Mouse (Mus musculus) cerebellum, adult 18-20 months (tissue): ENCODE results near the gene AC153137.1.
"Not testable (repeated sequence)": the region's sequence is repeated elsewhere in the genome, so short reads cannot be mapped to it uniquely, and the experiment has no call there.

Source experiments
- DNase-seq, 2 experiments: peaks; one replicate each; pipeline ENCODE4 v3.0.0; 2021

AC153137.1 gene

DNA sequence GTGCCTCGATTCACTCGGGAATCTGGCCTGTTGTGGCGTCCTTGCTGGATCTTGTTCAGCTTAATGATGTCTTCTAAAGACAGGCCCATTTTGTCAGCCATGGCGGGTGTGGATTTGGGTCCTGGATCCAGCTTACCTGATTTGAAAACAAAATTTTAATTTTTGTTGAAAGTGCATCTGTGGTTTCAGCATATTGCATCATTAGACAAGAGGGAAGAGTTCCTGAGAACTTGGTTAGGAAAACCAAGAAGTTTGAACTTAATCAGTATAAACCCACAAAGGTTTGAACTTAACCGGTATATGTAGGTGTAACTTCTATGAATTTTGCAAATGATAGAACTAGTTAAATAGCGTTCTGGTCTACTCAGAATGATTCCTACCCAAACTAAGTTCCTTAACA, at the start of gene AC153137.1:
AC153137.1 (minus strand) TSS at position 101 of the 400 bp plus-strand sequence.
- DNase-seq: not testable (repeated sequence)

DNA sequence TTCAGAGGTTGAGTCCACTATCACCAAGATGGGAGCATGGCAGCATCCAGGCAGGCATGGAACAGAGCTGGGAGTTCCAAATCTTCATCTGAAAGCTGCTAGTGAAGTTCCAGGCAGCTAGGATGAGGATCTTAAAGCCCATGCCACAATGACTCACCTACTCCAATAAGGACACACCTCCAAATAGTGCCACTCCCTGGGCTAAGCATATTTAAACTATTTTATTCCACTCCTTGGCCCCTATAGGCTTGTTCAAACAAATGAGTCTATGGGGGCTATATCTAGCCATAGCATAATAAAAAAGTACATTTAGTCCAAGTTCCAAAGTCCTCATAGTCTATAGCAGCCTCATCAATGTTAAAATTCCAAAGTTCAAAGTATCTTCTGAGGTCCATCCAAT, 45.4 kb upstream of the AC153137.1 start:
- no peak for DNase-seq

DNA sequence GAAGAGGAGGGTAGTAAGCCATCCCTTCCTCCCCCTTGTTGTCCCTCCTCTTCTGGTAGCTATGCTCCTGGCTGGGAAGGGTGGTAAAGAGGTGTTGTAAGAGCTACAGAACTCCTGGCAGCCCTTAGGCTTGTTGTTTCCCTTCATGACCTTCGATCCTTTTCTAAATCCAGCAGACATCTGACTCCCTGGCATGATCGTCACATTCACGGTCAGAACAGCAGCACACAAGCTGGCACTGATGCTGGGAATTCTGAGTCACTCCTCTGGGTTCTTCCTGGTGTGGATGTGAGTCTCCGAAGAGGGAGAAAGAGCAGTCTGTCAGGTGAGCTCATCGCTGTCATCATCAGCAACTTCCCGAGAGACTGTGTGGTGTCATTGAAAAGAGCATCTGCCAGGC, 41.5 kb upstream of the AC153137.1 start:
- no peak for DNase-seq

DNA sequence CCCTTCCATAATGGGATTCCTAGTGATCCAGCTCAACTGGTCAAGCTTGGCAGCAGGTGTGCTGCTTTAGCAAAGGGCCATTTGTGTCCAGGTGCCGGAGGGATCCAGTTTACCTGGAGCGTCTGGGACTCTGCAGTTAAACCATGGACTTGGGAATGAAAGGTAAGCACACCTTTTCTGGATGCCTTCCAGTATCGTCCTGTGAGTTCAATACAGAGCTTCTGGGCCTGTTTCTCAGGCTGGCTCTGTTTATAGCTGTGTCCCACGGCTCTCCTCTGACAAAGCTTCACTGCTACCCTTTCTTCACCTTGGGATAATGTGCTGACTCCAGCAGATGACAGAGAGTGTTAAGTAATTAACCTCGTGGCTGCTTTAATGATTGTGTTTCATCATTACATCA, 39.6 kb upstream of the AC153137.1 start:
- DNase-seq: no peak

DNA sequence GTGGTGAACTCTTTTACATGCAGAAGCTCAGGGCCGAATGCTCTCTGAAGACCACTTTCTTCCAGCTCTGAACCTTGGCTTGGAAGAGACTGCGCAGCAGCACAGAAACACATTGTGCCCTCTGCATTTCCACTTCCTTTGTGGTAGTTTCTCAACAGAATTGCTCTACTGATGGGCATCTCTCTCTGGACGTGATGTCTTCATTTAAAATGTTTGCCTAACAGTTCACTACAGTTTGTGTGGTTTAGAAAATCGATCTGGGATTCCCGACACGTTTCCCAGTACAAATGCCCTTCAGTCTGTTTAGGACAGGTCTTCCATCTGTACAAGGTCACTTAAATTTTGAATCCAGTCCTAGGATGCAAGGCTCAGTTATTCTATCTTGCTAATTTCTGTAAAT, 38.3 kb upstream of the AC153137.1 start:
- no peak for DNase-seq

DNA sequence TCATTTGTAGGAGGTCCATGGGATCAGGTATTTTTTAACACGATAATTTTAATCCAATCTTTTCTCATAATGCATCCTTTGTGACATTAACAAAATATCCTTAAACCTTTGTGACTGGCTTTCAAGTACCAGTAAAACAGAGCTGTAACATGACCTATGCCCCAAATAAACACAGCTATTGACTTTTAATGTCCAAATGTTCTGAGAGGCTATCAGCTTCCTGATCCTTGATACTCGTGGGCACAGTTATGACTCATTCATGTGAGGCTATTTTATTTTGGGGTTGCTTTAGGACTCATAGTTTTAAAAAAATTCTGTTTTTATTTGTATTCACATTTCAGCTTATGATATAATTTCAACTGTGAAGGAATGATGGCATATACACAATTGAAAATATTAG, 37.5 kb upstream of the AC153137.1 start:
- DNase-seq: no peak

DNA sequence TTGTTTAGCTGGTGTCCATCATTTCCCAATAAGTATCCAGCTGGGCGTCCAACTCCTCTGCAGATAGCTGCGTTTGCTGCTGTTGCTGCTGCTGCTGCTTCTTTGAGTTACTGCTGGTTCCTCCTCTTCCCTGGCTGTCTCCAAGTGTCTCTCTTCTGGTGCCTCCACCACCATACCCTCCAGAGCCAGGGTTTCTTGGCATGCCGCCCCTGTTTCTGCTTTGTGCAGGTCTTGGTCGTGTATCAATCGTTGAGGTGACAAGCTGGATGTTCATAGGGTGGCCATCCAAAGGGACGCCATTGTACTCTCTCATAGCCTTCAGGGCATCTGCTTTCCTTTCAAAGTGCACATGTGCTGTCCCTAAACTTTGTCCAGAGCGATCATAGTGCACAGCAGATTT, 529 bp downstream of the AC153137.1 start:
- not testable (repeated sequence) for DNase-seq

DNA sequence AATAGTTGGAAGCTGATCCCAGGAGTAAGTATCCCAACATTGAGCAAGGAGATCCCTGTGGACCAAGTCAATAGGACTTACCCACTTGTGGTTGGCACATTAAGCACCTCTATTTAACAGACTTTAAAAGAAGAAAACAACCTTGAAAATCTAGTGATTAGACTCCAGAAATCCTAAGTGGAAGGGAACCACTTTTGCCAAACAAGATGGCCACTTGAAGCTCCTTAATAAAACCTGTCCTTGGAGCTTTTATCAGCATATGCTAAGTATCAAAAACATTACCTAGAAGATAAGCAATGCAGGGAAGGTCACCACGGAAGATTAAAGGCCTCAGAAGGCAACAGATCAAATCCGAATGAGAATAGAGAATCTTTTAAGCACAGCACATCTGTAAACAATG, 26.0 kb downstream of the AC153137.1 start:
- DNase-seq: no peak

DNA sequence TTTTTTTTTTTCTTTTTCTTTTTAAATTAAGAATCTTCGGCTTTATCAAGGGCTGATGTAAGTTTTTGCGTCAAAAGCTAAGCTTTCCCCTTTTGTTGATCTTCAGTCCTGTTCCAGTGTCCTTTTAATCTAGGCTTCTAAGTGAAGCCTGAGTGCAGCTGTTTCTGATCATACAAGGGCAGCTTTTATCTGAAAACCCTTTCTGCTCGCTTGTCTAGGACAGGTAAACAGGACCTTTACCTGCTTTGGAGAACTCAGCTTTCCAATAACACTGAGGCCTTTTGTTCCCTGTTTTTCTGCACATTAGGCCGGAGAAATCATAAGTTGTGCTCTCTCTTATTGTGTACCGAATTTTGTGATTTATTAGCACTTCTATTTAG, 27.3 kb downstream of the AC153137.1 start:
- DNase-seq: peak in 1 of 2 experiments; percentile 17

DNA sequence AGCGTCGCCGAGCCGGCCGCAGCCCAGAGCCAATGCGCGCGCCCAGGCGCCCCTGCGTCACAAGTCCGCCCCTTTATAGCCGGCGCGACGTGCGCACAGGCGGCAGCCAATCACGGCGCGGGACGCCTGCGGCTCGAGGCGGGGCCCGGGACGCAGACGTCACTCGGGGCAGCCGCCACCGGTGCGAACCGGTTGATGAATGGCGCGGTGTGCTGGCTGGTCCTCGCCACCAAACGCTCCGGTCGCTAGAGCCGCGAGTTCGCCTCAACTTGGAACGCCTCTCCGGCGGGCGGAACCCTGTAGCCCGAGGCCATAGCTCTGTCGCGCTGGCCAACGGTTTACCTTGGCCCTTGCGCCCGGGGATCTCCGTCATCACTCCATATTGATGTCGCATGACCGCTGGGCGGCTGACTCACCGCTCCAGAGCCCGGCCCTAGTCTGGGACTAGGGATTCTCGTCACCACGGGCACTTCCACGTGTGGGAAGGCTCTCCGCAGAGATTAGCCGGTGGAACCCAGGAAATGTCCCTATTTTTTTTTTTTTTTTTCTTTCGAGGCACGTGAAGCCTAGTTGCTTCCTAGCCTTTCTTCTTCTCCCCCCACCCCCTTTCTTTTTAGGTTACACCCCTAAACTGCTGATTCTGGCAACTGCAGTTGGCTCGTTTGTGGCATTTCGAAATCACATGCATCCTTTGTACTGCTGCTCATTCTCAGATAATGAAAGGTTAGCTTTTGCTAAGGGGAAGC, 27.9 kb downstream of the AC153137.1 start:
- peak; percentile 96 to 98 for DNase-seq

DNA sequence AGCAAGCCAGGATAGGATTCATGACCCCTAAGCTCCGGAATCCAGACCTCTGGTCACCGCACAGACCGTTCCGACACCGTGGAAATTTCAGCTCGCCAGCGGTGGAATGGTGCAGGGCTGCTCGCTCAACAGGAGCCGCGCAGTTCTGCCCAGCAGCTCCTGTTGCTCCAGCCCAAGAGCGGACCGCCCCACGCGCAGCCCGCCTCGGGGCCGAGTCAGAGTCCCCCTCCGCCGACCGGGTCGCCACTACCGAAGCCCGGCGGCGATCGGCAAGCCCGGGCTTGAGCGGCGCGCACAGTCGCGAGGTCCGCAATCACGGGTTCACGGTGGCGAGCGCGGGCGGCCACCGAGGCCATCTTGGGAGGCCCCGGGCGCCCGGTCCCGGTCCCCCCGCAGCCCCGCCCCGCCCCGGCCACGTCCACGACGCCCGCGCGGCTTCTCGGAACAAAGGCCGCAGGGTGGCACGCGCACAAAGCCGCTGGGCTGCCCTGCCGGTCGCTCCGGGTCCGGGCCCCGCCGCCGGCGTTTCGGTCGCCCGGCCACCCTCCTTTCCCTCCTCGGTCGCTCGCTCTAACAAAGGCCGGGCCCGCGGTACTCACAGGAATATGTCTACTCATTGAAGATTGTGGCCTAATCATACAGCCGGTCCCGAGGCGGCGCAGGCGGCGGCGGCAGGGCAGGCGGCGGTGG, 28.7 kb downstream of the AC153137.1 start:
- DNase-seq: peak; percentile 58 to 78

DNA sequence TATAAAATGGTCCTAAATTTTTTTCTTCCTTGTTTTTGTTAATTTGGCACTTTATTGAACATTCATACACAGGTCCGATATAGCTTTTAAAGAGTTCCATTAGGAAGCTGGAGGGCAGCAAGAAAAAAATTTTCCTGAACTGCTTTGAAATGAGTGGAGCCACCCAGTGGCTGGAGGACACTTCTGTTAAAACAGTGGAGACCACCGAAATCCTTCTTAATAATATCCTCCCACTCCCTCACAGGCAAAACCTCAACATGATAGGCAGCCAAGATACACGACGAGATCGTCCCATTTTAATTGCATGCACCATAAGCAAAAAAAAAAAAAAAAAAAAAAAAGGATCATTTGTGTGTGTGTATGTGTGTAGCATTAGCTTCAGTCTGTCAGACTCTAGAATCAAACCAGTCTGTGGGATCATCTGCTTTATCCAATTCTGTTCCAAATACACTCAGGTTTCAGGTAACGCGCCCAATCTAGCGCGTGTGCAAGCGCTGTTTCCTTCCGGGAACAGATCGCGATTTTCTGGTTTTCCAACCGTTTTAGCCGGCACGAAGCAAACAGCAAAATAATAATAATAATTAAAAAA, 29.3 kb downstream of the AC153137.1 start:
- peak; percentile 20 to 42 for DNase-seq

DNA sequence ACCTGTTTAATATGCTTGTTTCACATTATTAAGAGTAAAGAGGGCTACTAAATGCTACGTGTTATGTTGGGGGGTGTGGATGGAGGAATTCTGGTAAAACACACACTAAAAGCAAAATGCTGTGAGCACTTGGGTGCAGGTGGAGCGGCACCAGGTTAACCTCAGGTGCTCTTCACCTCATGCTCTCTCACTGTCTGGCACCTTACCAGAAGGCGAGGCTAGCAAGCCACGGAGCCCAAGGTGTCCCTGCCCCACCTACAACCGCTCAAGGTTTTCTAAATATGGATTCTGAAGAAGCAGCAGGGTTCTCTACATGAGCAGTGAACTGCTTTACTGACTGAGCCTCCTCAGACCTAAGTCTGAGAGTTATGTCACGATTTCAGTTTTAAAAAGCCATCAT, 32.6 kb downstream of the AC153137.1 start:
- peak; percentile 16 to 17 for DNase-seq

DNA sequence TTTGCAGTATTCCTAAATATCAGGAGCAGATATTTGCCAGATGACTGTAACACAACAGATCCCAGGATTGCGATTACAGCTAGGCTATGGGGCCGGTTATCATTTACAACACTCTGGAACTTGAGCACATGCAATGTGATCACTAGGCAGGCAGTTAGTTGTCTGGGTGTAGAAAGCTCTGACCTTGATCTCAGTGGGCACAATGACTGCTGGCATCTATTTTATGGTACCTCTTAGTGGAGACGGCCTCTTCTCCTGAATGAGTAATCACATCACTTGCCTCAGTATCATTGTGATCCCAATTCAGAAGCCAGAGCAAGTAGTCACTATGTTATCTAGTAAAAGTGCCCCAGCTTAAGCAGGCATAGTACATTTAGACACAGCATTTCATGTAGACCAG, 37.2 kb downstream of the AC153137.1 start:
- DNase-seq: no peak

DNA sequence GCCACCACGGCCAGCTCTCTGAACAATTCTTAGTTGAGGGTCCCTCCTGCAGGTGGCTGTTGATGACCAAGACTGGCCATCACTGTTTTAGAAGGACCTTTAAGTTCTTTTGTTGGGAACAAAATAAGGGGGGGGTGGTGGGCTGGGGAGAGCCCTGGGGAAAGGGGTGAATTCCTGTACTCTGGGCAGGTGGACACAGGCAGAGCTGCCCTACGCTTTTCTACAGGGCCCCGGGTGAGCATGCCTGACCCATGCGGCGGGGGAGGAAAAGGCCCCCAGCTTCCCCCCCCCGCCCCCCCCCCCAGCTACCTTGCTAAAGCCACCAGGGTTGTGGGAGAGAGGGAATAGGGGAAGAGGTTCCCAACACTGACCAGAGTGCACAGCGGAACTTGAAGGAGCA, 39.4 kb downstream of the AC153137.1 start:
- no peak for DNase-seq

DNA sequence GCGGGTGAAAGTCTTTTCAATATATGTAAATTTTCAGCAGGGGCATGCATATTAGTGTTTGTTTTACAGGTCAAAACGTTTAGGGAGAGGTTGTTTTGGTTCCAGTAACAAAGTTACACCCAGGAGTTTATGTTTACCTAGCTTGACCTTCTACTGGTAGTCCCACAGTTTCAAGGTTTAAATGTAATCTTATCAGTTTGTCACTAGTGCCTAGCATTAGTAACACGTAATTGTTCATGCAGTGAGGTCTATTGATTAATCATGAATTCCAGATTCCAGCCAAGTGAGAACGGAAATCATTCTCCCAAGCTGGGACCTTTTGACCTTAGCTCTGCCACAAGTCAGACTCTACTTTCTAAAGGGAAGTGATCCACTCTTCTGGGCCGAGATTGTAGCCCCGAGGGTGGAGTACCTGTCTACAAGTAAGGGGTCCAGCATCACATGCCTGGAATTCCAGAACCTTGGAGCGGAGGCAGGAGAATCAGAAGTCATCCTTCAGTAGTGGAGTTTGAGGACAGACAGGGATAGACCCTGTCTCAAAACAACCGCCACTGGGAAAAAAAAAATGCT, 40.3 kb downstream of the AC153137.1 start:
- DNase-seq: no peak

DNA sequence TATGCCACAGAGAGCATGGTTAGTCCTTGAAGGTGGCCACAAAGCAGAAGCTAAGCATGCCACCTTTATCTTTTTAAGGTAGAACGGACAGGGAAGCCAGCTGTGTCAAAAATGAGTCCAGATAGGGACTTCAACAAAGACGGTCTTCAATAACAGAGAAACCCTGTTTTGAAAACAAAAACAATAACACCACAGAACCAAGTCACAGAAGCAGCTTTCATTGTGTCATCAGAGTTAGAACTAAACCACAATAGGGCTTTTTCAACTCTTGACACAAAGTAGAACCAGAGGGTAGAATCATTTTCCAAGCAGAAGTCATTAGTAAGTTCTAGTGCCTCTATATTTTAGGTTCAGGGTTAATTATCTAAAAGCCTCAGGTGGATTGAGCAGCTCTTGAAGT, 41.3 kb downstream of the AC153137.1 start:
- DNase-seq: no peak

DNA sequence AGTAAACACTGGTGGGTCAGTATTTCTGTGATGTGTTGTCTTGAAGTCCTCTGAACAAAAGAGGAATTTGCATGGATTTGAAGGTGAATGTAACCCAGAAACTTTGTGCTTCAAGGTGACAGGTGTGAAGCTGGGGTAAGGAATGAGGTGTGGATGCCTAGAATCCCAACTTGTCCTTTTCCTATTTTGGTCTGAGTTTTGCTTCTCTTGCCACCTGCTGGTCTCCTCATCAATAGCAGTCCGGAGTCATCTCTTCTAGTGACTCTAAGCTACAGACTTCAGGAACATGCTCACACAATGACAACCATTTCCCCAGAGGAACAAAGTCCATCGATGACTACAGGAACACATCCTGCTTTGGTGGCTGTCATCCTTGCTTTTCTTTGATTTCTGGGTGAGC, 46.9 kb downstream of the AC153137.1 start:
- no peak for DNase-seq

DNA sequence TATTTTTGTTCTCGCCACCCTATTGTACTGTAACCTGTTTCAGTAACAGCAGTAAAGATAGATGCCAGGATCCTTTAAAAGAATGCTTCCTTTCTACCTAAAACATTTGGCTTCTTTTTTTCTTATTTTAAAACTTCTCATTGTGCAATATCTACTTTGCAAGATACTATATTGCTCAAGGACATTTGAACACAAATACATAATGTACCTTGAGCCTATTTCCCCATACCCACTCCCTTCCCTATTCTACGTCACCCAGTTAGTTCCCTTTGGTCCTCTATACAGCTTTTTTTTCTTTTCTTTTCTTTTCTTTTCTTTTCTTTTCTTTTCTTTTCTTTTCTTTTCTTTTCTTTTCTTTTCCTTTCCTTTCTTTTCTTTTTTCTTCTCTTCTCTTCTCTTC, 47.6 kb downstream of the AC153137.1 start:
- DNase-seq: no peak
